Mouse (Mus musculus): ENCODE data around the gene Slc22a23.

- TF ChIP-seq CTCF (IDR thresholded peaks at IDR 0.05; ENCODE audit: borderline replicate concordance, insufficient read depth, low read depth, low read length) (no peak), POLR2A (IDR thresholded peaks at IDR 0.05; ENCODE audit: borderline replicate concordance, insufficient read depth, low read length) (no peak)
Observed at GRCm38 (mm10) chr13:34131708-34132060, 213.3 kb downstream of the Slc22a23 start.

Data from cerebellum, adult 2 months (tissue).